Mouse (Mus musculus): ENCODE measurements at regions not wholly inside any gene's neighbourhood (a gene's known extent, or its start where the extent isn't known, plus 50 kb on each side); places are given as distances from the start of the nearest gene placed in this dataset.

DNA sequence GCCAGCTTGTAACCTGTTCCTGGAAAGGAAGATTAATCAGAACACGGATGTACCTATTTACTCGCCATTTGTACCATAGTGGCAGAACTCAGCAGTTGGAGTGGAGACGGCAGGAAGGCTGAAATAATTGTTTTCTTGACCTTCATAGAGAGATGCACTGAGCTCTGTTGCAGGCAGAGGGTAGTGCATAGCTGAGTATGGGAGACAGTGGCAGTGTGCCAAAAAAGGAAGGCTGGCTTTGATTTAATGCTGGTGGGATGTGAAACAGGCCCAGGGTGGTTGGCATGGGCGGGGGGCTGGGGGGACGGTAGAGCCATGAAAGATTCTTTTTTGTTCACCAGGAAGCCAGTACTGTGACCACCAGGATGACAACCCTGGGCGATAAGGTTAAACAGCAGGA, 235.3 kb upstream of the Slc30a5 start:
- Histone ChIP-seq H3K4me1 (no peaks in the 10 kb centered on the region), H3K27ac (replicated peaks) (no peak overlapping the region), H3K4me2 (replicated peaks) (no peak overlapping the region), H3K9ac (replicated peaks) (no peak overlapping the region), H3K27me3 (no peaks in the 10 kb centered on the region), H3K4me3 (no peak overlapping the region), H3K36me3 (no peaks in the 10 kb centered on the region), H3K9me3 (no peaks in the 10 kb centered on the region)
- ATAC-seq (ENCODE audit: low FRiP score, low read depth) = no peak
- WGBS = 78% methylated on average over 6 of the region's 6 CpGs

GRCm38 (mm10) chr13:101062582-101062981, 229.4 kb upstream of the Slc30a5 start:
- H3K27ac ChIP-seq (replicated peaks) = peak overlapping the region; percentile 52; the same call in 1 of the 2 replicates
- no peak overlapping the region for H3K9ac ChIP-seq (replicated peaks)
- no peaks in the 10 kb centered on the region for H3K36me3 ChIP-seq
- no peak overlapping the region for H3K4me2 ChIP-seq (replicated peaks)
- no peak overlapping the region for H3K4me3 ChIP-seq
- 36% methylated on average over 8 of the region's 8 CpGs for WGBS
- no peaks in the 10 kb centered on the region for H3K27me3 ChIP-seq
- peaks cover 11% of the 10 kb centered on the region; the same call in 1 of the 2 replicates for H3K4me1 ChIP-seq
- no peaks in the 10 kb centered on the region for H3K9me3 ChIP-seq
- ATAC-seq (ENCODE audit: low FRiP score, low read depth) = peak; percentile 70

- peak; percentile 53; the same call in 1 of the 2 replicates for ATAC-seq (ENCODE audit: low FRiP score, low read depth)
- Histone ChIP-seq H3K9ac (replicated peaks) (no peak overlapping the region), H3K27ac (replicated peaks) (peak overlapping the region; percentile 52; the same call in 1 of the 2 replicates), H3K4me1 (peaks cover 11% of the 10 kb centered on the region; the same call in 1 of the 2 replicates), H3K36me3 (no peaks in the 10 kb centered on the region), H3K4me2 (replicated peaks) (no peak overlapping the region), H3K4me3 (no peak overlapping the region), H3K27me3 (no peaks in the 10 kb centered on the region), H3K9me3 (no peaks in the 10 kb centered on the region)
- 71% methylated on average over 15 of the region's 15 CpGs for WGBS
Observed at GRCm38 (mm10) chr13:101061233-101062144, 228.3 kb upstream of the Slc30a5 start.

DNA sequence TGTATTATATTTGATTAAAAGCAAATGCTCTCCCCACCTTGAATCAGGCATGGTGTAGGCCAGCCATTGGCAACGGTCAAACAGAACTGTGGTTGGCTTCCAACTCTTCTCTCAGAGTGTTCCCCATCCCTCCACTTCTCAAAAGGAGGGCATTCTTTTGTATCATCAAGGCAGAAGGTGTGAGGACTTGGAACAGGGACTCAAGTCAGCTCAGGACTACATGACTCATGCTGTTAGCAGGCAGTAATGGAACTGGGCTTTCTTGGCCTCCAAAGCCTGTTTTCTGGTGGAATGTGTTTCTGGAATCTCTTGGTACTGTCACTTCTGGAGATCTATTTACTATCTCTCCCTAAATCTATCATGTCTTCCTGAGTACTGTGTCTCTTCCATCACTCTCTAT, 216.3 kb upstream of the Slc30a5 start:
- no peak for ATAC-seq (ENCODE audit: low FRiP score, low read depth)
- 94% methylated on average over 1 of the region's 1 CpGs for WGBS
- no peak overlapping the region for H3K27ac ChIP-seq (replicated peaks)
- H3K4me3 ChIP-seq = no peak overlapping the region
- H3K4me1 ChIP-seq = no peaks in the 10 kb centered on the region
- no peaks in the 10 kb centered on the region for H3K27me3 ChIP-seq
- H3K36me3 ChIP-seq = no peaks in the 10 kb centered on the region
- no peak overlapping the region for H3K9ac ChIP-seq (replicated peaks)
- H3K4me2 ChIP-seq (replicated peaks) = no peak overlapping the region
- no peaks in the 10 kb centered on the region for H3K9me3 ChIP-seq

GRCm38 (mm10) chr13:101032594-101032993, 199.4 kb upstream of the Slc30a5 start:
- WGBS = 69% methylated on average over 1 of the region's 1 CpGs
- H3K27me3 ChIP-seq = no peaks in the 10 kb centered on the region
- no peak overlapping the region for H3K9ac ChIP-seq (replicated peaks)

GRCm38 (mm10) chr13:101026043-101026442, 192.8 kb upstream of the Slc30a5 start:
- Histone ChIP-seq H3K27me3 (no peaks in the 10 kb centered on the region), H3K9me3 (0 out of 2 replicates have a peak, but pooled peaks cover under 1% of the 10 kb centered on the region), H3K36me3 (no peaks in the 10 kb centered on the region), H3K9ac (replicated peaks) (no peak overlapping the region), H3K4me1 (no peaks in the 10 kb centered on the region), H3K4me3 (no peak overlapping the region), H3K4me2 (replicated peaks) (no peak overlapping the region), H3K27ac (replicated peaks) (no peak overlapping the region)
- ATAC-seq (ENCODE audit: low FRiP score, low read depth) = no peak

More at GRCm38 (mm10) chr13:101032594-101032993, 199.4 kb upstream of the Slc30a5 start:
- 0 out of 2 replicates have a peak, but pooled peaks have one; percentile 49 for ATAC-seq (ENCODE audit: low FRiP score, low read depth)
- Histone ChIP-seq H3K27ac (replicated peaks) (no peak overlapping the region), H3K4me1 (no peaks in the 10 kb centered on the region), H3K9me3 (no peaks in the 10 kb centered on the region), H3K36me3 (no peaks in the 10 kb centered on the region), H3K4me2 (replicated peaks) (no peak overlapping the region), H3K4me3 (no peak overlapping the region)

DNA sequence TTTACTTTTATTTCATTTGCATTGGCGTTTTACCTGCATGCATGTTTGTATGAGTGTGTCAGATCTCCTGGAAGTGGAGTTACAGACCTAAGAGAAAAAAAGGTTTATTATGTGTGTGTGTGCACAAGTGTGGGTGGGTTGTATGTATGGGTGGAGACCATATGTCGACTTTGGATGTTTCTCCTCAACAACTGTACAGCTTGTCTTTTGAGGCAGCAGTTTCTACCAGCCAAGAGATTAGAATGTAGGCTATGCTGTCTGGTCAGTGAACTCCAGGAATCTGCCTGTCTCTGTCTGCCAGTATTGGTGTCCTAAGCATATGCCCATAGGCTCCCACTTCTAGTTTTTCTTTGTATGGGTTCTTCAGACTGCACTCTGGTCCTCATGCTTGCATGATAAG, 192.3 kb upstream of the Slc30a5 start:
- Histone ChIP-seq H3K4me3 (no peak overlapping the region), H3K4me1 (no peaks in the 10 kb centered on the region), H3K27me3 (no peaks in the 10 kb centered on the region), H3K9ac (replicated peaks) (no peak overlapping the region), H3K27ac (replicated peaks) (no peak overlapping the region), H3K9me3 (0 out of 2 replicates have a peak, but pooled peaks cover 3% of the 10 kb centered on the region), H3K36me3 (no peaks in the 10 kb centered on the region), H3K4me2 (replicated peaks) (no peak overlapping the region)
- WGBS = 85% methylated on average over 2 of the region's 2 CpGs
- ATAC-seq (ENCODE audit: low FRiP score, low read depth) = no peak

GRCm38 (mm10) chr13:101024971-101025370, 191.7 kb upstream of the Slc30a5 start:
- H3K4me3 ChIP-seq = no peak overlapping the region
- H3K4me2 ChIP-seq (replicated peaks) = no peak overlapping the region
- H3K27me3 ChIP-seq = no peaks in the 10 kb centered on the region
- H3K4me1 ChIP-seq = no peaks in the 10 kb centered on the region
- H3K27ac ChIP-seq (replicated peaks) = no peak overlapping the region
- ATAC-seq (ENCODE audit: low FRiP score, low read depth) = no peak
- H3K36me3 ChIP-seq = no peaks in the 10 kb centered on the region
- H3K9ac ChIP-seq (replicated peaks) = no peak overlapping the region
- 95% methylated on average over 2 of the region's 2 CpGs for WGBS
- 0 out of 2 replicates have a peak, but pooled peaks cover 3% of the 10 kb centered on the region for H3K9me3 ChIP-seq

DNA sequence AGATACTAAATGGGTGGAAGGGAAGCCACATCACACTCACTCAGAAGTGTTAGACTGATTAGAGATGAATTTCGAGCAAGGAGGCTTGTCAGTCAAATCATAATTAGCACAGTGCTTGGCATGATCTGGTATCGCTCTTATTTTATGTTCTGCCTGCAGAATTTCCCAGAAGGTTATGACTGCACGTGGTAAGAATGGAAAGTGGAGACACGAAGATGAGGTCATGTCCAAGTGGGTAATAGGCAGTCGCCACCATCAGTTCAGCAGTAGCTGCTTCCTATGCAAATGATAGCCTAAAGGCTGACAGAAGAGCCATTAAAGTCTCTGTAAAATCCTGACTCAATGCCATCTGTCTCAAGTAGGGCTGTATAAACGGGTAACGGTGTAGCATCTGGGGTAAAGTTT, 186.0 kb upstream of the Slc30a5 start:
- no peak overlapping the region for H3K9ac ChIP-seq (replicated peaks)
- ATAC-seq (ENCODE audit: low FRiP score, low read depth) = peak; percentile 23; the same call in 1 of the 2 replicates
- no peaks in the 10 kb centered on the region for H3K4me1 ChIP-seq
- no peak overlapping the region for H3K27ac ChIP-seq (replicated peaks)
- H3K4me3 ChIP-seq = no peak overlapping the region
- H3K9me3 ChIP-seq = 0 out of 2 replicates have a peak, but pooled peaks cover 3% of the 10 kb centered on the region
- no peaks in the 10 kb centered on the region for H3K36me3 ChIP-seq
- 67% methylated on average over 7 of the region's 7 CpGs for WGBS
- no peaks in the 10 kb centered on the region for H3K27me3 ChIP-seq
- no peak overlapping the region for H3K4me2 ChIP-seq (replicated peaks)

- ATAC-seq (ENCODE audit: low FRiP score, low read depth) = no peak
- Histone ChIP-seq H3K9me3 (0 out of 2 replicates have a peak, but pooled peaks cover 3% of the 10 kb centered on the region), H3K27ac (replicated peaks) (no peak overlapping the region), H3K9ac (replicated peaks) (no peak overlapping the region), H3K4me2 (replicated peaks) (no peak overlapping the region), H3K36me3 (no peaks in the 10 kb centered on the region), H3K27me3 (no peaks in the 10 kb centered on the region), H3K4me1 (no peaks in the 10 kb centered on the region), H3K4me3 (no peak overlapping the region)
- 85% methylated on average over 6 of the region's 6 CpGs for WGBS
Observed at GRCm38 (mm10) chr13:101017041-101017440, 183.8 kb upstream of the Slc30a5 start.

DNA sequence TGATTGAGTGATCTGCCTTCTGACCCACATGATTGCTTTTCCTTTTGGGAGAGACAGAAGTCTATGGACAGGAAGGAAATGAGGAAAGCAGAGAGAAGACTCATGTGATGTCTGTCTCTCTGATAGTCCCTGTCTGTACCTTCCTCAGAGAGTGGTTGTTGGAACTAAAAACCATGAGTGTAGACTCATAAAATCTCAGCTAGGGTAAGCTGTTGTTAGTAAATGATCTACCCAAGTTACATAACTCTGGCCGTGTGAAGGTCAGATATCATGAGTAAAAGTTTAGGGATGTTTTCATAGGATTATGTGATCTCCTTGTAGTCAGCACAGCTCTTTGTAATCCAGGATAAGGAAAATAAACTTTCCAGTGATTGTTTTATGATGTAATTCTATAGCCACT, 183.0 kb upstream of the Slc30a5 start:
- Histone ChIP-seq H3K9me3 (0 out of 2 replicates have a peak, but pooled peaks cover 3% of the 10 kb centered on the region), H3K4me3 (no peak overlapping the region), H3K4me1 (no peaks in the 10 kb centered on the region), H3K9ac (replicated peaks) (no peak overlapping the region), H3K36me3 (no peaks in the 10 kb centered on the region), H3K27ac (replicated peaks) (no peak overlapping the region), H3K4me2 (replicated peaks) (no peak overlapping the region), H3K27me3 (no peaks in the 10 kb centered on the region)
- WGBS = 67% methylated on average over 1 of the region's 1 CpGs
- ATAC-seq (ENCODE audit: low FRiP score, low read depth) = no peak

GRCm38 (mm10) chr13:101015435-101015834, 182.2 kb upstream of the Slc30a5 start:
- Histone ChIP-seq H3K4me2 (replicated peaks) (no peak overlapping the region), H3K36me3 (no peaks in the 10 kb centered on the region), H3K4me1 (no peaks in the 10 kb centered on the region), H3K27ac (replicated peaks) (no peak overlapping the region), H3K27me3 (no peaks in the 10 kb centered on the region), H3K4me3 (no peak overlapping the region), H3K9ac (replicated peaks) (no peak overlapping the region), H3K9me3 (no peaks in the 10 kb centered on the region)
- 81% methylated on average over 3 of the region's 3 CpGs for WGBS
- ATAC-seq (ENCODE audit: low FRiP score, low read depth) = no peak
